Mouse (Mus musculus): ENCODE measurements around the gene Kdm6b.

Kdm6b gene

DNA sequence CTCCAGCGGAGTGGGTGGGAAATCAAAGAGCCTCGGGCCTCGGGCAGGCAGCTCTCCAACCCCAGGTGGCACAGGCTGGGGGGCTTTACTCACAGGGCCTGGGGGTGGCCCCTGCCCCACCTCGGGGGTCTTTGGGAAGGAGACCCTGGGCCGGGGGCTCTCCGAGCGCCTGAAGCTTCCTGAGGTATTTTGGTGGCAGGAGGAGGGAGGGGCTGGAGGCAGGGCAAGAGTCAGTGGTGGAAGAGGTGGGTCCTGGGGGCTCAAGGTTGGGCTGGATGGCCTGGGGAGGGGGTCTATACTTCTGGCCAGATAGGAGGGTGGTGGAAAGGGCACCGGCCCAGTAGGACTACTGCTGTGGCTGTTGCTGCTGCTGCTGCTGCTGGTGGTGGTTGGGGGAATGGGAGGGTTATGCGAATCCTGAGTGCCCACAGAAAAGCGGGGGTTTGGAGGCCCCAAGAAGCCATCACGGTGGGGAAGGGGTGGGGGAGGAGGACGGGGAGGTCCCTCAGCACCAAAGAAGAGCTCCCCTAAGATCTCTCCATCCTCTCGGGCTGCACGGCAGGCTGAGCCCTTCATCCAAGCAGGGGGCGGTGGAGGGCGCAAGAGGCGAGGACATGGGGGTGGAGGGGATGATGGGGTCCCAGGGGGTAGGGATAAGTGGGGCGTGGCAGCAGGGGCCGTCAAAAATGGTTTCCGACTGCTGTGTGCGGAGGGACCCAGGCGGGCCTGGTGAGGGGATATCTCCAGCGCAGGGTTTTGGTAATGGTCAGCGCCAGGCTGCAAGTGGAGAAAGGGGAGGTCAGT is 7.9 kb downstream of the Kdm6b start:
- DNase-seq (ENCODE audit: low spot score), result no peak

DNA sequence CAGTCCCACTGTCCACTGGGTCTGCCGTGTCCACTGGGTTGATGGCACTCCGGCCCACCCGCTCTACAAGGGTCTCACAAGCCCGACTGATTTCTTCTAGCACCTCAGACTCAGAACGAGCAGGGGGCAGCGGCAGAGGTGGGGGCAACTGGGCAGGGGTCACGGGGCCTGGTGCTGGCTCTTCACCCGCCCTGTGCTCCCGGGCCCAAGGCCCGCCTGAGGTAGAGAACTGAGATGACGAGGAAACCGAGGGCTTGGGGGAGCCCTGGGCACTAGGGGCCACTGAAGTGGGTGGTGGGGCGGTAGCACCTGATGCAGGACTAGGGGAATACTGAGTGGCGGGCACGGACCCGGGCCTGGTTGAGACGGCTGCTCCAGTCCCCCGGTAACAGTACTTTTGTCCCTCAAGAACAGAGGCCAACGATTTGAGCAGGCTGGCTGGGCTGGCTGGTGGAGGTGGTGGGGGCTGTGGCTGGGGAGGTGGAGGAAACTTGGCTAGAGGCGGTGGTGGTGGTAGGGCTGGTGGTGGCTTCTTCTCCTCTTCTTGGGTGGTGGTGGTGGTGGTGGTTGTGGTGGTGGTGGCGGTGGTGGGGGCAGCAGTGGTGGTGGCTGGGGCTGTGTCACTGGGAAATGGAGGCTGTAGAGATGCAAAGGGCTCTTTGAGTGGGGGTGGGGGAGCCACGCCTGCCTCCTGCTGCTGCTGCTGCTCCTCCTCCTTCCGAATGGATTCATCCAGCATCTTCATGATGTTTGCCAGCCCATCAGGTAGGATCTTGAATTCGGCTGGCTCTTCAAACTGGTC is 8.7 kb downstream of the Kdm6b start:
- DNase-seq (ENCODE audit: low spot score), result no peak

DNA sequence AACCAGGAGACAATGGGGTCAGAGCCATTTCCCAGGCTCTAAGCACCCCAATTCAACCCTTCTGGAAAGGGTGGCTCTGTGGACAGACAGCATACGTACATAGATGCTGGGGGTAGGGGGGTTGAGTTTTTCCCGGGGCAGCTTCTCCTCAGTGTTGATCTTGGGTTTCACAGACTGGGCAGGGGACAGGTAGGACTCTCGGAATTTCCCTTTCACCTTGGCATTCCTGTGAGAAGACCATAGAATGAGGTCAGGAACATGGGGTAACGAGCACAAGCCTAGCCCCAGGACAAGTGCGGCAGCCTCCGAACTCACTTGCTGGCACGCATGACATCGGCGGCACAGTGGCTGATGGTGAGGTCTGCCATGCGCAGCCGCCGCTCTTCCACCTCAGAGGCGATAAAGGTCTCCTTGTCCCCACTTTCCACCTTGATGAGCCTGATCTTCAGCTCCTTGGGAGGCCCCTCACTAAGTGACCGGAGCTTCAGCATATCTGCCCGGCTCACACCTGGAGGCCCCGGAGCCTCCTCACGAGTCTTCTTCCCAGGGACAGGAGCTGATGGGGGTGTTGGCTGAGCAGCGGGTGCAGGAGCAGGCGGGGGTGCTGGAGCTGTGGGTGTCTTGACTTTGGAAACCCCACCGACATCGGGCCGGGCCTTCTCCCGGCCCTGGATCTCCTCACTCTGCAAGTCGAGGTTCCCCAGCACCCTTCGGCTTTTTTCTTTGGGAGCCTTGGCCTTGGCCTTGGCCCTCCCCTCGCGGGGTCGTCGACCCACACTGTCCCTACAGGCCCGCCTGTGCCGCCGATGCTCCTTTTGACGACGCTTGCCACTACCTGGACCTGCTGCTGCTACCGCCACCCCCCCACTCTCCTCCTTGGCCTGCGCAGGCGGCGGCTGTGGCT is 9.5 kb downstream of the Kdm6b start:
- DNase-seq (ENCODE audit: low spot score), result no peak

DNA sequence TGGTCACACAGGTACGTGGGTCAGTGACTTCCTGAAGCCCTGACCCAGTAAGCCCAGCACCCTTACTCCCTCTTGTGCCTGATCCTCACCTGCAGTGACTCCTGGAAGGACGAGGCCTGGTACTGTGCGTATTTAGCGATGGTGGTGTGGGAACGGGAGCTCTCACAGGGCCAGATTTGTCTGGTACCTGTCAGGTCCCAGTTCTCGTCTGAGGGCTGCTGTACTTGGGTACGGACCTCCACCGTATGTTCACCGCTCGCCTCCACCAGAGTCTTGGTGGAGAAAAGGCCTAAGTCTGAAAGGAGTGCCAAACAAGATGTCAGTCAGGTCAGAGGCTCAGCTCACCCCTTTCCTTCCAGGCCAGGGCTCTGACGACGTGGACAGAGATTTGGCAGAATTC is 11.5 kb downstream of the Kdm6b start:
- no peak for DNase-seq (ENCODE audit: low spot score)

DNA sequence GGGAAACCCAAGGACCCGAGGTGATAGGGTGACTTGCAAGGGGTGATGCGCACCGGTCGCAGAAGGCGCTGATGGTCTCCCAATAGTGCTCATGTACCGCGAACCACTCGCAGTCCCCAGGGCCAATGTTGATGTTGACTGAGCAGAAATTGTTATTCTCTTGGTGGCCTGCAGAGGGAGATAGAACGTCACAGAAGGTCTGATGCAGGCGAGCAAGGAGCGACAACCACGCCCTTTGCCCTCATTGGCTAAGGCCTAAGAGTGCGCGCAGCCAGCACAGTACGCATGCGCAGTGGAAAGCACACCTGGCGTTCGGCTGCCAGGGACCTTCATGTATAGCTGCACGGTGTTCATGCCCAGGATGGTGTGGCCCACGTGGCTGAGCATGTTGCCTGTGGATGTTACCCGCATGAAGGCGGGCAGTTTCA is 12.3 kb downstream of the Kdm6b start:
- DNase-seq (ENCODE audit: low spot score), result peak; percentile 83

DNA sequence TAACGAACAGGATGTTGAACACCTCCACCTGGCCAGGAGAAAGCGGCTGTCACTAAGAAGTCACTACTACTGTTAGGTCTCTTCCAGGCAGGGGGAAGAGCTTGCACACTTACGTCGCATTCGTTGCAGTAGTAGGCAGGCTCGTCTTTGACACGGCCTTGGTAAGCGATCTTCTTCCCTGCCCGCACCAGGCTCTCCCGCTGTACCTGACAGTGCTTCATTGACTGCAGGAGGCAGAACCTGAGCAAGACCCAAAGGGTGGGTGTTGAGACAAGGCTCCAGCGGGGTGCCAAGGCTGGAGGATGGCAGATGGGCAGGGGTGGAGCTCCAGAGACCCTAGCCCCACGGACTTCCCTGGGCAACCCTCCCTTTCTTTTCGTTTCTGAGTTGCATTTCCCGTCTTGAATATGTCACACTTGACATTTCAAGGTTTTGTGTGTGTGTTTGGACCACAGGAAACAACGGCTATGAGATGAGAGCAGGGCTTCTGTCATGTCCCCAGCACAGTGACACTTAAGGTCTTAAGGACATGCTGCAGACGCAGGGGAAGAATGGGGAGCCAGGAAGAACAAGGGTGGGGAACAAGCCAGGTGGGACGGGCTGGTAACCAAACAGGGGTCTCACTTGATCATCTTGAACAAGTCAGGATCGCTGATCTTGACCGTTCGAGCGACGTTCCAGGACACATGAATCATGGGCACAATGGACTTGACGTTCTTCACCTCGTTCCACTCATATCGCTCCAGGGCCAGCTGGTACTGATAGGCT is 13.2 kb downstream of the Kdm6b start:
- DNase-seq (ENCODE audit: low spot score), result no peak

DNA sequence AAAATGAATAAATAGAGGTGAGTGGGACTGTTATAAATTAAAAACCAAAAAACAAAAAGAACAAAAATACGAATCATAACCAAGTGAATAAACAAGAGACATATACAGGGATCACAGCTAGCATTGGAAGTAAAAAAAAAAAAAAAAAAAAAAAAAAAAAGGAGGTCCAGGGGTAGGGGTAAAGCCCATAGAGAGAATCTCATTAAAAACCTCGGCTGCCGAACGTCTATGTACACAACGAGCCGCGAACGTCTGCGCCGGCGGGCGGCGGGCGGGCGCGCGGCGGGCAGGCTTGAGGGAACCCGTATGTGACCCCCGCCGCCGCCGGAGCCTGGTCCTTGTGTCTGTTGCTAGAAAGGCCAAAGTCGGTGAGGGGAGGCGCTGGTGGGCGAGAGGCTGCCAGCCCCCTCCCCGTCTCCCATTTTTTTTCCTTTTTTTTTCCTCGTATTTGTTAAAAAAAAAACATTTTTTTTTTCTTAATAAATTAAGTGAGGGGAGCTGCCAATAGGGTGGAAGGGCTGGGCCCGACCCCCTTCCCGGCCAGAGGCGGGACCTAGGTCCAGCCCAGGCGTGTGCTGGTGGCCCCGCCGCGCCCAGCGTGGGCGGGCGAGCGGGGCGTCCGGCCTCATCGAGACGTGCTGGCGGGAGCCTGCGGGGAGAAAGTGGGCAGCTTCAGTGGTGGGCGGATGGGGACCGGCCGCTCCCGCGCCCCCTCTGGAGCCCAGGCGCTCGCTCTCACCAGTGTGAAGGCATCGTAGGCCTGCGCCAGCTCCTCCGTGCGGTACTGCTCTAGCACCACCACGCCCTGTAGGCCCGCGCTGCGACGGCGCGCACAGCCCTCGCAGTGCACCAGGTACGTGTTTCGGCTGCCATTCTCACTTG is 14.0 kb downstream of the Kdm6b start:
- DNase-seq (ENCODE audit: low spot score), result peak; percentile 11

DNA sequence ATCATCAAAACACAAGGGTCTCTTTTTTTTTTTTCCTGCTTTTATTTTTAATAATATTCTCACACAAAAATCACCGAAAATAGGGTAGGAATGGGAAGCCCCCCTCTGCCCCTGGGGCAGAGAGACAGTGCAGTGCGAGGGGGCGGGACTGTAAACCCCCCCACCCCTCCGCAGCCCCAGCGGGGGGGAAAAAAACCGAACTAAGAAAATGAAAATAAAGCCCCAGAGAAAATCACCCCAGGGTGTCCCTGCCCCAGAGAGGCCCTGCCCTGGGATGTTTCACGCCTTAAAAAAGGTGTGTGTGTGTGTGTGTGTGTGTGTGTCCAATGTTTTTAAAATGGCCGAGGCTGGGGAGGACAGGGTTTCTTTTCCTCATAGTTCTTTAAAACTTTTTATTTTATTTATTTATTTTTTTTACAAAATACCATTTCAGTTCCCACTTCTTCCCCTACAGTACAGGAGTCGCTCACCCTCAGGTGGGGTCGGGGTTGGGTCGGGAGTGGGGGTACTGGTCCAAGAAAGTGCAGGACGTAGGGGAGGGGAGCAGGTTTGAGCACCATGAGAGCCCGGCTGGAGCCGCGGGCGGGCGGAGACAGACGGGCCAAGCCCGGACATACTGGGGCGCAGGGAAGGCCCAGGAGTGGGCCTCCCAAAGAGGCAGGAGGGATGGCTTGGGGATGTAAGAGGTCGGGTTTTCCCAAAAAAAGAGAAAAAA is 14.8 kb downstream of the Kdm6b start:
- DNase-seq (ENCODE audit: low spot score), result no peak

DNA sequence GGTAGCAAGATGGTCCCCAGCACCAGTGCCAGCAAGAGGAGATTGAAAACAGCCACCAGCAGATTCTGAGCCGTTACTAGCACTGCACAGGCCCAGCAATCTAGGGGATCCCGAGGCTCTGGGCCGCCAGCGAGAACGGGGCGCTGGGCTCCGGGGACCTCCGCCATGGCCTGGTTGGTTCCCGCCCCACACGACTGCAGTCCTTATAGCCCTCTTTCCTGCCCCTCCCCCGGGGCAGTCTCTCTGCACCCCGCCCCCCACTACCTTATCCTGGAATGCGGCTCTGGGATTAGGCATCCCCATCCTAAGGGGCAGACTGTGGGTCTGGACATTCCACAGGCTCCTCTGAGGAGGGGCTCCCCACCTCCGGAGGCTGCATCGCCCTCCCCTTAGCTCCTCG is 15.4 kb downstream of the Kdm6b start, which contains the start of gene Tmem88:
TSS of gene Tmem88 (minus strand) at position 176 of the 400 bp plus-strand sequence.
- DNase-seq (ENCODE audit: low spot score), result peak; percentile 17

DNA sequence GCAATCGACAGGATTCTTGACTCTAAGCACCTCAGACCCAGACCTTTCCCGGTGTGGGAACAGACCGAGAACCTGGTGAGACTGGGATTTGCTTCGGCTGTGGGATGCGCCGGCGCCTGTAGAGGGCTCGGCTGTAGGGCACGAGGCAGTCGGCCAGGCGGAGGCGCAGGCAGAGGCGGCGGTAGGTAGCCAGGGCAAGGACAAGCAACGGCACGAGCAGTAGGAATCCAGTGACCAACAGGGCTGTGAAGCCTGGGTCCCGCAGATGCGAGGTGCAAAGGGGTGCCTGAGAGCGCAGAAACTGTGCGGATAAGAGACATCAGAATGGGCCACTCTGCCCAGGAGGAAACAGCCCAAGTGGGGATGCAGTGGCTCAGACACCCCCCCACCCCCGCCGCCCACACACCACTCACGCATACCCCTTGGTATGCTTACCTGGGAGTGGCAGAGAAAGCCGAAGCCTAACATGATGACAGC is 15.9 kb downstream of the Kdm6b start:
- peak; percentile 28 for DNase-seq (ENCODE audit: low spot score)

DNA sequence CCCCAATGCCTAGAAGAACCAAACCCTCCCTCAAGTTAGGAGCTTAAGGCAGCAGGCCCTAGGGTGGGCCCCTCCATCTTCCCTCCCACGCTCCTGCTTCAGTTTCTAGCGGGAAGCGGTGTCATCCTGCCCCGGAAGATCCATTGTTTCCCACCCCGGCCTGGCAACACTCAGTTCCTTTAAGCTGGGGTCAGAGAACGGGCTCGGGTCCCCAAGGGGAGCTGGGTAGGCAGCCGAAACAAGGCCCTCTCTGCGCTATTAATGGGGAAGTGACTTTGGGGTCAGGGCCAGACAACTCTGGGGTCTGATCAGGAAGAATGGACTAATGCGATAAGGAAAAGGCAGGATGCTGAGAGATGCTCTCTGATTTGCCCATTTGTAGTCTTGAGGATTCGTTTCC is 16.7 kb downstream of the Kdm6b start:
- DNase-seq (ENCODE audit: low spot score), result peak; percentile 15

DNA sequence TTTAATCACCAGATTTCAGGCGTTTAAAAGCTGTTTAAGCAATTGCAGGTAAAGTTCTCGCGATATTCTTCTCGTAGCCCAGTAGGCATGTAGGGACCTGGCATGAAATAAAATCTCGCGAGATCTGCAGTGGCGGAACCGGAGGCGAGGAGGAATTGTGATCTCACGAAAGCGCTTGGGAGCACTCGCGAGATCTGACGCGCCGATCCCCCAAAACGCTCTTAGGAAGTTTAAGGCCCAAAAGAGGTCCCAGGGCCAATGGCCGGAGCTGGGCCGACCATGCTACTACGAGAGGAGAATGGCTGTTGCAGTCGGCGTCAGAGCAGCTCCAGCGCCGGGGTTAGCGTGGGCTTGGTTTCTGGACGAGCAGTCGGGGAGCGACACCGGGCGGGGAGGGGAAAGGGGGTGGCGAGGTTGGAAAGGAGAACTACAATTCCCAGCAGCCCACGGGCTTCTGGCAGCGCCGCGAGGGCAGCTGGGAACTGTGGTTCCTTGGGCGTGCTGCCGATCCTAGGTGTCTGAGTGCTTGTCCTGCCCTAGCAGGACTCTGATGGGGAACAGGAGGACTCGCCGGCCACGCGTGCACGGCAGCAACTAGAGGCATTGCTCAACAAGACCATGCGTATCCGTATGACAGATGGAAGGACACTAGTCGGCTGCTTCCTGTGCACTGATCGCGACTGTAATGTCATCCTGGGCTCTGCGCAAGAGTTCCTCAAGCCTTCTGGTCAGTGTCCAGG is 17.7 kb downstream of the Kdm6b start:
- DNase-seq (ENCODE audit: low spot score), result peak; percentile 82

DNA sequence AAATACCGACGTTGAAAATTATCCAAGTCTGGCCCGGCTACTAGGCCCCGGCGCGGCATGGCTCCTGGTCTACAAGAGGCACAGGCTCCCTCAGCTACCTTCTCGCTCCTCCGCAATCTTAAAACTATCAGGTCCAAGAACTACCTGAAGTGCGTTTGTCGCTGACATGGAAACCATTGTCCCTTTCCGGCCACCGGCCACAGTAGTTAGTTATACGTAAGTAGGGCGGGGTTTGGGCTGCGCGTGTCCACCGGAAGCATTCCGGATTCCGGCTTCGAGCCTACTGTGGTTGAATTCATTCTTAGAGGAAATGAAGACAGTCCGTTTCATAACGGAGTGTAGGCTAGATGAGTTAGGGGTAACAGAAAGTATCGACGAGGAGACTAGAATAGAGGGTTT is 18.2 kb downstream of the Kdm6b start, which contains the start of the genes Naa38 and Cyb5d1:
TSS of gene Naa38 (plus strand) at position 253 of the 399 bp plus-strand sequence.
TSS of gene Cyb5d1 (minus strand) at position 397 of the 399 bp plus-strand sequence.
- peak; percentile 79 for DNase-seq (ENCODE audit: low spot score)

DNA sequence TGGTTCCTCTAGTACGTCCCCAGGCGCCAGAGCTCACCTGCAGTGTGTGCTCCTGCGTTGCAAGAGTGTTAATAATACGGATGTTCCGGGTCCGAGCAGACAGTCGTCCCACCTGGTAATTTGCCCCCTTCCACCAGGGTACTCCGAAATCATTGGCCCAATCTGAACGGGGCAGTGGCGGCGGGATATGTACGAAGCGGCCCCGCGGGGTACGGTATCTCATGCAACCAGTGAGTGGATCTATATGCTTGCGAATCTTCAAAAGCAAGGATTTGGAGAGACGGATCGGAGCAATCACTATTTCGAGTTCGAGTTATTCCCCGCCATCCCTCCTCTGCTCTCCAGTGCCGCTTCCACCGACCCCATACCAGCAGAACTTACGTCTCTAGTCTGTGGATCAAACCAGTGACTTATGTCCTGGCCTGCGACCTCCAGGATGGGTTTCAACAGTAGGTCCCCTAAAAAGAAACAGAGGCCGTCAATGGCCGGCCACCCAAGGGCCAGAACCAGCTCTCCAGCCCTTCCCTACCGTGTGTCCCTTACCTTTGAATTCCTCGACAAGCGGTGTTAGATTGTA is 18.8 kb downstream of the Kdm6b start:
- DNase-seq (ENCODE audit: low spot score), result peak; percentile 9

DNA sequence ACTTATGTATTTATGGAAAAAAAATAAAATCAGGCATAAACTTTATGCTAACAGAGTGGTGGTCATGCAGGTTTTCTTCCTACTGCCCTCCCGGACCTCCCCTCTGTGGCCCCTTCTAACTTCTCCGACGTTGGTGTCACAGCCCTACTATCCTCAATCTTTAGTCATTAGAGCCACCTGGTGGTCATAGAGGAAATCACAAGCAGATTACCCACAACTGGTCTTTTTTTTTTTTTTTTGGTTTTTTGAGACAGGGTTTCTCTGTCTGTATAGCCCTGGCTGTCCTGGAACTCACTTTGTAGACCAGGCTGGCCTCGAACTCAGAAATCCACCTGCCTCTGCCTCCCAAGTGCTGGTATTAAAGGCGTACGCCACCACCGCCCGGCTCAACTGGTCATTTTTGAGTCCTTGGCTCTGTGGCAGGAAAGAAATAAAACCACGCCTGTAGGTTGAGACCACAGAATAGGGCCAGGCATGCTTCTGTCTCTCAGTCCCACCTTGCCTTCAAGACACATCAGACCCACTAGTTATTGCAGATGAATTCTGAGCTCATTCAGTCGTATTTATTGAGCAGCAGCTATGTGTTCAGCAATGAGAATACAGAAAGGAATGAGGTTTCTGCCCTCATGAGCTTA is 23.0 kb downstream of the Kdm6b start:
- DNase-seq (ENCODE audit: low spot score), result peak; percentile 52

DNA sequence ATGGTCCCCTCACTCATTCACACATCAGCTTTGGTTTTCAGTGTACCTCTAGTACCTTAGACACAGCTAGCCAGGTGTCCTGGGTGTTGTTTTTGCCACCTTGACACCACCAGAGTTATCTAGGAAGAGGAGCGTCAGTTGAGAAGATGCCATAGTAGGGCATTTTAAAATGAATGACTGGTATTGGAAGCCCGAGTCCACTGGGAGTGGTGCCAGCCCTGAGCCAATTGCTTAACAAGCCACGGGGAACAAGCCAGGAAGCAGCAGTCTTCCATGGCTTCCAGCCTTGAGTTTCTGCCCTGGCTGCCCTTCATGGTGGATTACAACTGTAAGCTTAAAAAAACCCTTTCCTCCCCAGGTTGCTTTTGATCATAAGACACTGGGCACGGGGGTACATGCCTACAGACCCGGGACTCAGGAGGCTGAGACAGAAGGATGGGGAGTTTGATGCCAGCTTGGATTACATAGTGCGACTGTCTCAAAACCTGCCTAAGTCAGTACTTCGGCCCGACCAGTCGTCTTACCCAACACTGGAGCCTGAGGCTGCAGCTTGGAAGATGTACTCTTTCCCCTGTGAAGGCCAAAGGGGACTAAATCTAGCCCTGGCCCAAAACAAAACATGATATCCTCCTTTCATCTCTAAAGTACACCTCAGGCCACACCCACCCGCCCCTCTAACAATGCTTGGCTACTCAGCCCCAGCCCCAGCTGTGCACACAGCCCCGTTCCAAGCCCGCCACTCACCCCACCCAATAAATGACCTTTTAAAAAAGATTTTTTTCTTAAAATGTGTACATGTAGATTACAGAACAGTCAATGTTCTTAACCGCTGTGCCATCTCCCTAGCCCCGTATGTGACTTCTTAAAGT is 23.7 kb downstream of the Kdm6b start:
- no peak for DNase-seq (ENCODE audit: low spot score)

DNA sequence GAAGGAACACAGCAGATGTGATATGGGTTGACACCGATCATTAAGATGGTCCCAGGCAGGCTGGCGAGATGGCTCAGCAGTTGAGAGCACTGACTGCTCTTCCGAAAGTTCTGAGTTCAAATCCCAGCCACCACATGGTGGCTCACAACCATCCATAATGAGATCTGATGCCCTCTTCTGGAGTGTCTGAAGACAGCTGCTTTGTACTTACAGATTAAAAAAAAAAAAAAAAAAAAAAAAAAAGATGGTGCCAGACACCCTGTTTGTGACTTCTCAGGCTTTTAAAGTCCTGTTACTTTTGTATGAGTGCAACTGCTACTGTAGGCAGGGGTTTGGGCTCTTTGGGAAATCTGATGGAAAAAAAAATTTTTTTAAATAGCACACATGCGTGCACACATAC is 24.8 kb downstream of the Kdm6b start:
- no peak for DNase-seq (ENCODE audit: low spot score)
